8 mouse cellular contexts compared by ENCODE assay signal in the genomic region with DNA sequence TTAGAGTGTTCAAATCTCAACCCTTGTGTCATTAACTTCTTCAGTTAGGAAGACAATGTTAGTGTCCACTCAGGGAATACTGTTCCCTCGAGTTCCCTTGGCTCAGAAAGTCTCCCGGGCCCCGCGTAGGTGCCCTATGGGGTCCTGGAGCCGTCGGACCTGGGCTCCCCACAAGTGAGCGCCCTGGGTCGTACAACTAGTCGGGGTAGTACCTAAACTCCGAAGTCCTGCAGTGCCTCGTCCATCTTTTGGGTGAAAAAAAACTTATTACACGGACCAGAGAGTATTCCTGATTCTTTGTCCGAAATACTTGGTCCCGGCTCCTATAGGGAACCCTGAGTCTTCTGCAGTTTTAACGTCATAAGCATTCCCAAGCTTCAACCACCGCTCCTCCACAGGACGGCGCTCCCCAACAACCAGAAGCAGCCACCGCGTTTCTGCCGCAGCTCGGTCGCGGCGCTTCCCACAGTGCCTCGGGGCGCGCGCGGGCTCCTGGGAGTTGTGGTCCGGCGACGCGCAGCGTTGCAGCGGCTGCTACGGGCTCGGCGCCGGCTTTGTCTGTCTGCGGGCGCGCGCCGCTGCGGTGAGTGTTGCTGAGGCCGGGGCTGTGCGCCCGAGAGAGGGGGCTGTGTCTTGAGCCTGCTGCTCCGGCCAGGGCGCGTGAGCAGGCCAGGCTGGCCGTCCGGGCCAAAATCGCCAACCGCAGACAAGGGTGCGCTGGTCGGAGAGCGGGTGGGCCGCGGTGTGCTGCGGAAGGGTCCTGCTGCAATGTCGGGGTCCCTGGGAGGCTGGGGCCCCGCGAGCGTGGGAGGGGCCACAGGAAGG. TPM values are rescaled to one million over a fixed set of nuclear protein-coding genes. Genes with fewer than 3 reads are reported as not detected.
DNase-seq lines count a peak whose midpoint lies in the region; ATAC-seq lines count a peak whose summit lies in the region.

TSS of gene Zfp637 (plus strand) at position 495 of the 825 bp plus-strand sequence.

- peak within 1 kb of the TSS; percentile 80 for H3K4me3 ChIP-seq in hindbrain, embryonic 12.5 days

- H3K4me1 ChIP-seq in hindbrain, embryonic 12.5 days, result peaks cover 6% of the 10 kb centered on the region

- H3K9me3 ChIP-seq in hindbrain, embryonic 12.5 days (replicated peaks), result no peaks in the 10 kb centered on the region

- peak within 1 kb of the TSS; percentile 96 for H3K27ac ChIP-seq in hindbrain, embryonic 12.5 days

- H3K27me3 ChIP-seq in hindbrain, embryonic 12.5 days, result no peaks in the 10 kb centered on the region

- H3K36me3 ChIP-seq in hindbrain, embryonic 12.5 days, result peaks cover 28% of the 10 kb centered on the region

- WGBS in hindbrain, embryonic 12.5 days, result under 1% methylated on average over 66 of the region's 66 CpGs

- ATAC-seq in hindbrain, embryonic 12.5 days (ENCODE audit: low FRiP score), result peak; percentile 97

- DNase-seq in NIH3T3 (ENCODE audit: low read depth), result peak; percentile 99
- DNase-seq in cerebellum, postnatal 10 days, result peak; percentile 97 to 99
- DNase-seq in frontal cortex, postnatal 10 days (ENCODE audit: low spot score in 2 of 2), result peak; percentile 86 to 93
- DNase-seq in layer of hippocampus, postnatal 14 days (ENCODE audit: low spot score in 2 of 2), result peak; percentile 89 to 95
- DNase-seq in lung, postnatal 14 days, result peak; percentile 93
- DNase-seq in retina, embryonic 14.5 days (ENCODE audit: low spot score), result peak; percentile 97
- peak; percentile 96 for DNase-seq in thymus, postnatal 4 days

- peak within 1 kb of the TSS; percentile 70 for H3K4me2 ChIP-seq in hindbrain, embryonic 12.5 days (replicated peaks)

- peak within 1 kb of the TSS; percentile 96 for H3K9ac ChIP-seq in hindbrain, embryonic 12.5 days

RNA-seq across cellular contexts. Expression of gene Zfp637, which starts in this region (rescaled TPM):
- 133 and 140 TPM in 2 replicates for polyA plus RNA-seq in hindbrain, embryonic 12.5 days (2016; fragmentation: Nextera tagmentation; extraction: Ambion mirVana)
- 10 to 100 TPM; 46.4 to 52.3 TPM for total RNA-seq in layer of hippocampus, postnatal 14 days (2021)

Comparison
In these comparisons a context has a peak if more than half of its experiments do, and no peak if none do; other contexts are left out.
1. Peak in every context shown above with its lines: DNase-seq, ATAC-seq, H3K4me3 ChIP-seq and H3K27ac ChIP-seq.